Mouse (Mus musculus): Measurements from ENCODE around the gene Rnf167.

Rnf167 gene

DNA sequence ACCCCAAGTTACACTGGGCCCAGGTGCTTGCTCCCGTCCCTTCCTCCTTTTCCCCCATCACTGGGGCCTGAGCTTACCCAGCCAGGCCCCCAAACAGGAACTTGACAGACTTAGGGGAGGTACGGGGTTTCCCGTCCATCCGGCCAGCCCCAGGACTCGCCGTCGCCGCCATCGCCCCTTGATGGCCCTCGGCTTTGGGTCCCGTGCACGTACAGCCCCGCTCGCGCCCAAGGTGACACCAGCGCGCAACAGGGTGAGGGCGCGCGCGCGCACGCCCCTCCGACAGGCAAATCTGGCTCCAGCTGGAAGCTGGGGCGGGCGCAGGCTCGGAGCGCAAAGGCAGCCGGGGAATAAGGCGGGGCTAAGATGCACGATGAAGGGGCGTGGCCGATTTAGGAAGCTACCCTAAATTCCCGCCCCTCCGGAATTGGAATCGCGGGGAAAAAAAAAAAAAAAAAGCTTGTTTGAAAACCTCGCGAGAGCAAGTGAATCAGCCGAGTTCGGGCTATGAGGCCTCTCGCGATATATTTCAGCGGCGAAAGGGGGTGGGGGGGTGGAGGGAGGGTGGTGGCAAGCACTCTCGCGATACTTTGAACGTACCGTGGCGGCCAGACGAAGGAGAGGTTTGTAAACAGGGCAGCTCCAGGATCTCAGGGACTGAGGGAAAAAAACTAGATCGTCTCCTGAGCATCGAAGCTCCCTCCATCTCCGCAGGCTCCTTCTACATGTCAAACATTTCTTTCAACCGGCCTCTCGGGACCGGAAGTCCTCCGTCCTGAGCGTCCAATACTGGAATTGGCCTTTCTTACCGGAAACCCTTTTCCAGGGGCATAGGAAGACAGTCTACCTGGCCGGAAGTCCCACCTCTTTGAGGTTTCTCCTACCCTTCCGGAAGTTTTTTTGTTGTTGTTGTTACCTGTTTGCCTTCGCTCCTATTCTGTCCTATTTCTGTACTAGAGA, at the start of gene Rnf167, which contains the start of gene Slc25a11:
TSS of gene Rnf167 (plus strand) at position 545 of the 960 bp plus-strand sequence.
TSS of gene Slc25a11 (minus strand) at position 789 of the 960 bp plus-strand sequence.
- DNase-seq (ENCODE audit: low spot score in 2 of 2): peak; percentile 97

DNA sequence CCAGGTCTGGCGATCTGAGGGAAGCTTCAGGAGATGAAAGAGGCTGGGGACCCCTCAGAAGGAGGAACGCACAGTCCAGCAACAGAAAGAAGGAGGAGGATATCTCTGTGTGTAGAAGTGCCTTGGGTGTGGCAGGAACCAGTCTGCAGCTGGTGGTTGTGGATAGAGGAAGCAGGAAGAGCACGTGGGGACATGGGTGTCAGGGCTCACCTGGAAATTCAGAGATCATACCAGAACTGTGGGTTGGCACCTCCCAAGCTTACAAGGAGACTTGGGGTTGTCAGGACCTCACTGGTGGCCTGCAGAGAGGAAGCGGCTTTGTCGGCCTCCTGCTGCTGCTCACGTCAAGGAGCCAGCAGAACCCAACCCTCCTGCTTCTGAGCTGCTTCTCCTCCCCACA, 49.7 kb upstream of the Rnf167 start:
- DNase-seq (ENCODE audit: low spot score in 2 of 2): peak in 1 of 2 experiments; percentile 16

DNA sequence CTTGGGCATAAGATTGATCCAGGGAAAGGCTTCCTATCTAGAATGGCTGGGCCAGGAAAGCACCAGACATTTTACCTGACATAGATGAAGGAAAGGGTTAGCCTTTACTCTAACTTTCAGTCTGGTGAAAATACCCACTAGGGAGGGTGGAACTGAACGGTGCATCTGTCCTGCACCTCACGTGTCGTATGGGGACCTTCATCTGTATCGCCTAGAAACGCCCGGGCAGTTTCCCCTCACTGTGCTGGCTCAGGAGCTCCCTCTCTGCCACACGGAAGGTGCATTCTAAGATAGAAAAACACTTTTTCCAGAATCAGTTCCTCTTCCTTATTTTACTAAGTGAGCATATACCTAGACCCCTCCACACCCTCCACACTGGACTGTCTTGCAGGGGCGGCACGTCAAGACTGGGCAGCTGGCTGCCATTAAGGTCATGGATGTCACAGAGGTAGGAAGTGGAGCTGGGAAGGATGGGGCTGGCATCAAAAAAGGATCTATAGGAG, 48.5 kb upstream of the Rnf167 start:
- no peak for DNase-seq (ENCODE audit: low spot score in 2 of 2)

DNA sequence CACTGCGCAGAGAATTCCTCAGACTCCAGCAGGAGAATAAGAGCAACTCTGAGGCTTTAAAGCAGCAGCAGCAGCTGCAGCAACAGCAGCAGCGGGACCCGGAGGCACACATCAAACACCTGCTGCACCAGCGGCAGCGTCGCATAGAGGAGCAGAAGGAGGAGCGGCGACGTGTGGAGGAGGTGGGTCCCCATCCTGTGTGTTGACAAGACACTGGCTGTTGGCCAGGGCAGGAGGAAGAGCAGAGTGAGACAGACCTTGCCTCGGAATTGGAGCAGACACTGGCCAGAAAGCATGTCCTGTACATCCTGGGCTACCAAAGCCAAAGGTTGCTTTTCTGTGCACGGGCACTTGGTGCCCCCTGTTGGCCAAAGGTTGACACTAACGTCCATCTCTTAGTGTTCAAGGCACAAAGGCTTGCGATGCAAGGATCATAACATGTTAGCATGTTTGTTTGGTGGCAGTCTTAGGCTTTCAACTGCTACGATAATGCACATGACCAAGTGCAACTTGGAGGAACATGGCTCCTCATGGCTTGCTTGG, 41.9 kb upstream of the Rnf167 start:
- peak; percentile 60 to 63 for DNase-seq (ENCODE audit: low spot score in 2 of 2)

DNA sequence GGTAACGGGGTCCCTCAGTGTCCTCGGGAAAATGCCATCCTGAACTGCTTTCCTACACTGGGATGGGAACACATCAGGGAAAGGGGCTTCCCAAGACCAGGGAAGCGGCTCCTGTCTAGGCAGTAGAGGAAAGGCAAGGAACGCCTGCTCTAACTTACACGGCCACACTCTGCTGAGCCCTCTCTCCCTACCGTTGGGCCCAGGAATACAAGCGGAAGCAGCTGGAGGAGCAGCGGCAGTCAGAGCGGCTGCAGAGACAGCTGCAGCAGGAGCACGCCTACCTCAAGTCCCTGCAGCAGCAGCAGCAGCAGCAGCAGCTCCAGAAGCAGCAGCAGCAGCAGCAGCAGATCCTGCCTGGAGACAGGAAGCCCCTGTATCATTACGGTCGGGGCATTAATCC, 40.3 kb upstream of the Rnf167 start:
- DNase-seq (ENCODE audit: low spot score in 2 of 2): no peak

DNA sequence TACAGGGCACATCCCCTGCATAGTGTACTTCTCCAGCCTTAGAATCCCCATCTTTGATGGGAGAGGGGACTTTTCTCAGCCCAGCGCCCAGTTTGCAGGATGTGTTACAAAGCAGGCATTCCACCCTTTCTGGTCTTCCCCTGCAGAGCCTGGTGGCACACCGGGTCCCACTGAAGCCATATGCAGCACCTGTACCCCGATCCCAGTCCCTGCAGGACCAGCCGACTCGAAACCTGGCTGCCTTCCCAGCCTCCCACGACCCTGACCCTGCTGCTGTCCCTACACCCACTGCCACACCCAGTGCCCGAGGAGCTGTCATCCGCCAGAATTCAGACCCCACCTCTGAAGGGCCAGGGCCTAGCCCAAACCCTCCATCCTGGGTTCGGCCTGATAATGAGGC, 39.4 kb upstream of the Rnf167 start:
- no peak for DNase-seq (ENCODE audit: low spot score in 2 of 2)

DNA sequence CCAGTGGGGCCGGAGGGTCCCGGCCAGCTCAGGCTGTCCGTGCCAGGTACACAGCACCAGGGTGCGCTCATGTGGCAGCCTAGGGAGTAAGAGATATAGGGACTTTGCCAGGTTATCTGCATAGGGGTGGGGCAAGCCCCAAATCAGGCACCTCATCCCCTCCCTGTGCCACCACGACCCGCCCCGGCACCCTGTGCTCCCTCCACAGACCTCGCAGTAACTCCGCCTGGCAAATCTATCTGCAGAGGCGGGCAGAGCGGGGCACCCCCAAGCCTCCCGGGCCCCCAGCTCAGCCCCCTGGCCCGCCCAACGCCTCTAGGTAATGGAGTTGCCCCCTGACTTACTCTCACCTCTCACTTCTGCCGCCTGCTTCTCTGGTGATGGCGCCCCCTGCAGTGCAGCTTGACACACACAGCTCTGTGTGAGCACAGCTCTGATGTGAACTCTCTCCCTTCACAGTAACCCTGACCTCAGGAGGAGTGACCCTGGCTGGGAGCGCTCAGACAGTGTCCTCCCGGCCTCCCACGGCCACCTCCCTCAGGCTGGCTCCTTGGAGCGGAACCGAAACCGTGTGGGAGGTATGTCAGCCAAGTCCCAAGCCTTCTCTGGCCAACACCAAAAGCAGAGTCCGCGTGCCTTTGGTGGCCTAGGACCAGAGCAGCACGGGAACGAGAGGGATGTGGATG, 38.5 kb upstream of the Rnf167 start:
- DNase-seq (ENCODE audit: low spot score in 2 of 2): no peak

DNA sequence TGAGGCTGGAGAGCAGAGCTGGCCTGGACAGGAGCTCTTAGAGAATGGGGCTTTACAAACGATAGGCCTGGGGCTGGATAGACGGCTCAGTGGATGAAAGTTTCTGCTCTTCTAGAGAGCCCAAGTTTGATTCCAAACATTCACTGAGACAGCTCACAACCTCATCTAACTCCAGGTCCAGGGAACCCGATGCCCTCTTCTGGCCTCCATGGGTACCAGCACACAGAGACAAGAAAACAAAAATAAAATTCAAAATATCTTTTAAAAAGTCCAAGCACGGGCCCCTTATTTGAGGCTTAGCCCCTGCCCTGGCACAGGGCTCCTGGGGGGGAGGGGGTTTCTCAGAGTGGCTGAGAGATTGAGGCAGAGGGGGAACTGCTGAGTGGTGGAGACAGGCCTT, 36.3 kb upstream of the Rnf167 start:
- DNase-seq (ENCODE audit: low spot score in 2 of 2): no peak

DNA sequence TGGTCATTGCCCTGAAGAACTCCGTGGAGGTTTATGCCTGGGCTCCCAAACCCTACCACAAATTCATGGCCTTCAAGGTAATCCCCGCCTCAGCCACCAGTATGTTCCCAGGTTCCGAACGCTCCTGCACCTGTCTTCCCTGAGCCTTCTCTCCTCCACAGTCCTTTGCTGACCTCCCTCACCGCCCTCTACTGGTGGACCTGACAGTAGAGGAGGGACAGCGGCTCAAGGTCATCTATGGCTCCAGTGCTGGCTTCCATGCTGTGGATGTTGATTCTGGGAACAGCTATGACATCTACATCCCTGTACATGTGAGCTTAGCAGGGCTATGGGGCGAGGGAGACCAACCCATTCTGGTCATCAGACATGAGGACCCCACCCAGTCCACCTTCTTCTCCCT, 34.5 kb upstream of the Rnf167 start:
- no peak for DNase-seq (ENCODE audit: low spot score in 2 of 2)

DNA sequence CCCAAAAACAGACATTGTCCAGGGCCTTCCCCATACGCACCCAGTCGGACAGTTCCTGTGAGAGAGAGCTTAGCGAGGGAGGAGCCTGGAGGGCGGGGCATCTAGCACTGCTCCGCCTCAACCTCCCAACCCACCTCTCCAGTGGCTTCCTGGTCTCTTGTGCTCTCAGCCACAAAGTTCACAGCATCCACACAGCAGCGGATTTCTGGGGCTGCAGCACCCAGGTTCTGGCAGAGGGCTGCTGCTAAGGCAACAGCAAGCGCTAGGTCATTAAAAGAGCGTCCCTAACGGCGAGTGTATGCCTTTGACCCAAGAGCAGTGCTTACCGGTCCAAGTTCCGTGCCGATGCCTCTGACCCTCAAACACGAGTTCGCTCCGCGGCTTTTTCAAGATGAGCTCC, 32.0 kb upstream of the Rnf167 start:
- peak; percentile 83 to 84 for DNase-seq (ENCODE audit: low spot score in 2 of 2)

DNA sequence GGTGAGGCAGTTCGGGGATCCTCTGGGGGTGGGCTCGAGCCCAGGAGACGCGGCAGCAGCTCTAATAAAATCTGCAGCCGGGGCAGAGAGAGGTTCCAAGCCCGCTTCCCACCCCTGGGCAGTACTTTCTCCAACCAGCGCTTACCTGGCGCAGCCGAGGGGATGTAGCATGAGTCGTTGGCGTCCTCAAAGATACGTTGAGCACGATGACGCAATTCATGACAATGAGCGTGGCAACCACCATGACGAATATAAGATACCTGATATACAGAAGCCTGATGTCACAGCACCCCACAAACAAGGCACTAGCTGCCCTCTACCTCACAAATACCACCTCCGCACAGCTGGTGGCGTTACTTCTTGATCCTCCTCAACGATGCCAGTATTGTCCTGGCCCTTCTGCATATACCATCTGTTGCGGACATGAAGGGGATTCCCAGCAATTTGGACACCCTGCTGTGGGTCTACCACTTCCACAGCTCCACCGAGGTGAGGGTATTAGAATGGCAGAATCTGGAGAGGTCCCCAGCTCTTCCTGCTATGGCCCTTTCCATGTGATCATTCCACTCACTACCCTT, 31.4 kb upstream of the Rnf167 start, which contains the start of gene 4930544D05Rik:
TSS of gene 4930544D05Rik (plus strand) at position 333 of the 578 bp plus-strand sequence.
- no peak for DNase-seq (ENCODE audit: low spot score in 2 of 2)

DNA sequence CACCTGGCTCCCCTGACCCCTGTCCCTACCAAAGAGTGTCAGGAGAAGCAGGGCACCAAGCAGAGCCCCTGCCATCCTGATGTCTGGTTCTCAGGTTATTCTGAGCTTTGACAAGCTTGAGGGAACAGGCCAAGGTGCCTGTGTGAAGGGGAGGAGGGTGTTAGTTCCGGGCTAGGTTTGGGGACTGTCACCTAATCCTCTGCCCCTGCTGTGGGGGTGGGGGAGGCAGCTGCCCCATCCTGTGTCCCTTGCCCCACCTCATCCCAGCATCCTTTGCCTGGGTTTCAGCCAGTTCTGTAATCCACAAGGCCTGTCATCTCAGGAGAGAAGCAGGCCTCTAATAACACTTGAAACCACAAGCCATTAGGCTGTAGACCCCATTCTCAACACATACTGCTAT, 27.9 kb upstream of the Rnf167 start, which contains the start of gene Chrne:
TSS of gene Chrne (minus strand) at position 116 of the 400 bp plus-strand sequence.
- DNase-seq (ENCODE audit: low spot score in 2 of 2): no peak

DNA sequence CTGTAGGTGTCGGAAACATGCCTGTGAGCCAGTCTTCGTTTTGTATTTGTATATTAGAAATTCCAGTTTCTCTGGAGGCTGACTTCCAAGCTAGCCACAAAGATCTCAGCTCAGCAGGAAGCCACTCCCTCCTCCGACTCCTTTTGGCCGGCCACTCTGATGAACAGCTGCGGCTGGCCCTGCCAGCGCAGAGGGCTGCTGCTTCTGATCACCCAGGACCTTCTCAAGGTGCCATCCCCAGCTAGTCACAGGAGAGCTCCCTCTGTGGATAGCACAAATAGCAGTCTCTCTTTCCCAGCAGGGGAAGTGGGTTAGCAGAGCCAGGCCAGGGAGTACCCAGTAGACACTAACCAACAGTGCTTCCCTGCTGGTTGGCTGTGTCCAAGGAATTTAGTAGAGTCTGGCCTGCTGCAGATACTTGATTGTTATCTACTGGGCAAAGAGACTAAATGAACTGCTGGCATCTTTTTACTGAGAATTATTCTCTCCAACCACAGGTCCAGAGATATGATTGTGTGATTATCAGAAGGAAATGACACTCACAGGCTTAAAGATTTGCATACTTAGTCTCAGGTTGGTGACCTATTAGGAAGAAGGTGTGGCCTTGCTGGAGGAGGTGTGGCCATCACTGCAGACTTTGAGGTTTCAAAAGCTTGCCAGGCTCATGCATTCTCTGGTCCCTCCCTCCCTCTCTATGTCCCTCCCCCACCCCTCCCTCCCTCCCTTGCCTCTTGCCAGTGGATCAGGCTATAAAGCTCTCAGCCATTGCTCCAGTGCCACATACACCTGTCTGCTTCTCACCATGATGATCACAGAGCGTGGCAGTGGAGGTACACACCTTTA, 24.8 kb upstream of the Rnf167 start:
- no peak for DNase-seq (ENCODE audit: low spot score in 2 of 2)

DNA sequence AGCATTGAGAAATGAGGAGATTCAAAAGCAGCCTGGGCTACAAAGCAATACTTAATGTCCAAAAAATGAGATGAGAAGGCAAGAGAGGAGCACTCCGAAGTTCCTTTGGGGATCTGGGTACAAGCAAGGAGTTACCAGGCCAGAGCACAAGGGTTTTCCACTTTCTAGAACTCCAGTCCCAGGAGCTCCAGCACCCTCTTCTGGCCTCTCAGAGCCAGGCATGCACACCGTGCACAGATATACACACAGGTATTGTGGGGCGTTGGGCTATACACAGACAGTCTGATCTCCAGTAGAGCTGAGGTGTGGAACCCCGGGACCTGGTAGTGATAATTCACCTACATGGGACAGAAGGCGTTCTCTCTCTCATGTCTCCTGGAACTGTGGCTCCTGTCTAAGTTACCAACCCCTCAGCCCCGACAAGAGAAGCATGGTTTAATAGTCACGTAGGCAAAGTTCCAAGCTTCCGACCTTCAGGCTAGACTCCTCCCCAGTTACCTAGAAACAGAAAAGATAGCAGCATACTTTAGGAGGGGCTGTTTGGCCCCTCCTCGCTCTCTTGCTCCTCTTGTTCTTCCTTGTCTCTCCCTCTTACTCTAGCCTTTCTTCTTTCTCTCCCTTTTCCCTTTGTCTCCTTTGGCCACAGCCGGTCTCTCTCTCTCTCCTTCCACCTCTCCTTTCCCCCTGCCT, 23.8 kb upstream of the Rnf167 start:
- DNase-seq (ENCODE audit: low spot score in 2 of 2): no peak

DNA sequence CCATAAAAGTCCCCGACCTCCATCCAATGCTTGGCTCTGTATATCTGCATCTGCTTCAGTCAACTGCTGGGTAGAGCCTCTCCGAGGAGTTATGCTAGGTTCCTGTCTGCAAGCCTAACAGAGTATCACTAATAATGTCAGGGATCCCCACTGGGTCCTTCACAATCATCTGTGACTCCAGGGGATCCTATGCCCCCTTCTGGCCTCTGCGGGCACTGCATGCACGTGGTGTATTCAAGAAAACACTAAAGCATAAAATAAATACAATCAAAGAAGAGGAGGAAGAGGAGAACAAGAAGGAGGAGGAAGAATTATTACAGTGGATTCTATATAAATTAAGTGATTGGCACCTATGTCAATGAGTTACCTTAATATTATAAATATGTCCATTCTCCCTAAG, 21.6 kb upstream of the Rnf167 start:
- peak in 1 of 2 experiments; percentile 38 for DNase-seq (ENCODE audit: low spot score in 2 of 2)

DNA sequence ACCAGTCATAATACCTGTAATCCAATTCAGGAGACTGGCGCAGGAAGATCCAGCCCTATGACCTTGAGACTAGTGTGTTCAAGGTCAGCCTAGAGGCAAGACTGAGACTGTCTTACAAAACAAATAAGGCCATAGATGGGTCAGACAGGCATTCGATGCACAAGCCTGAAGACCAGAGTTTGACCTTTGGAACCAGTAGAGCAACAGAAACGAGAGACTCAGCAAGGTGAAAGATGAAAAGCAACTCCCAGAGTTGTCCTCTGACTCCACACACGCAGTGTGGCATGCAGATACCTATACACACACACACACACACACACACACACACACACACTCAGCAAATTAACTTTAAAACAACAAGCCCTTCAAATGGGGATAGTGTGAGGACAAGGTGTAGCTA, 20.2 kb upstream of the Rnf167 start:
- DNase-seq (ENCODE audit: low spot score in 2 of 2): no peak

DNA sequence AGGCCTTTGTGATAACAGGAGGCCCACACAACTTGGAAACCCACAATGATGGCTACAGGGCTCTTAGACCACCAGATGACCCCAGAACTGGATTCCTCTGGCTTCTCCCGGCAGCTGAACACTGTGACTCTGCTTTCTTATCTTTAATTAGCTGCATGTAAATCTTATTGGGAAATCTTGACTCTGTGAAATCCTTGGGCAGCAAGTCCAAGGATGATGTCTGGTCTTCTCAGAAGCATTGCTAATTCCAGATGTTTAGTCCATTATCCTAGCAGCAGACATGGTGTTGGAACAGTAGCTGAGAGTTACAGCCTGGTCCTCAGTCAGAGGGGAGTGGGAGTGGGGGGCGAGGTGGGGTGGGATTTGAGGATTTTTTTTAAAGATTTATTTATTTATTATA, 18.6 kb upstream of the Rnf167 start:
- DNase-seq (ENCODE audit: low spot score in 2 of 2): no peak

DNA sequence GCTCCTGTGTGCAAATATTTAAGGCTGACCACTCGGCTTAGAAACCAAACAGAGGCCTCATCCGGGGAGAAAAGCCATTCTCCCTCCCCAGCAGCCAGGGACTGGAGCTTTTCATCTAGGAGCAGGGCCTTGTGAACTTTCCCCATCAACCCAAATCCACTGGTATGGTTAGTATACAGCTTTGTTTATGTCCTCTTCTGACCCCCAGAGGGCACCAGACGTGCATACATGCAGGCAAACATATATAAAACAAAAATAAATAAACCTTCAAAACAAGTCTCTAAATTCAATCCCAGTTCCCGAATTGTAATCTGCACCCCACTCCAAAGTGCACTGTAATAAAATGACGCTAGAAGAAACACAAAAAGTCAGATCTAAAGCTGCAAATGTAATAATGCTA, 17.5 kb upstream of the Rnf167 start:
- DNase-seq (ENCODE audit: low spot score in 2 of 2): peak; percentile 33 to 52

DNA sequence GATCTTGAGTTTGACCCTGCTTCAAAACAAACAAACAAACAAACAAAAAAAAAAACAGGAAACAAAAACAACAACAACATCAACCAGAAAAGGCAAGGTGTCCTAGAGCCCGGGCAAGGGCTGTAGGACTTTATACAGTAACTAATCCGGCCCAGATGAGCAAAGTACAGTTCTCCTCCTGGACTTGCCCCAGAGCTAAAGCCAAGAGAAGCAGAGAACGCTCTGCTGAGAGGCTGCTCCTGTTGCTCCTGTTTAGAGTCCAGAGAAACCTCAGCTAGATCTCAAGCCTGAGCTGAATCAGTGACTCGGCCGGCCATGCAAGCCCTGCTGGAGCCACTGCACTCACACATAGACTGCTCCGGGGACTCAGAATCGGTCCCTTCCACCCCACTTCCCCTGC, 16.9 kb upstream of the Rnf167 start:
- DNase-seq (ENCODE audit: low spot score in 2 of 2): no peak

DNA sequence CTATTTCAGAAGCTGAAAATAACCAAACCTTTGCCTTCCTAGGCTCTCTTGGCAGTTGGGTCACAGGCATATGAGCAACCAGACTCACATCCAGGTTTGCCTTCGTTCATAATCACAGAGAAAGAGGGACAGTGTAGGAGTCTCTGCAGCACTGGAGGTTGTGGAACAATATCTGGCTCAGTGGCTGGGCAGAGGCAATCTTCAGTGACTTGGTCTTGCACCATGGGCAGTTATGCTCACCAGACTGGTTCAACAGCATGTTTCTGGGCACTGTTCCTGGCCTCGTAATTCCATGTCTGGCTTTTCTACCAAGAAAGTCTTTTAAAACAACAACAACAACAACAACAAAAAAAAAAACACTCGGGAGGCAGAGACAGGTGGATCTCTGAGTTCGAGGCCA, 11.4 kb upstream of the Rnf167 start:
- DNase-seq (ENCODE audit: low spot score in 2 of 2): no peak
